Mouse (Mus musculus) thymus, postnatal 25 days (tissue): Measurements from ENCODE around the gene Fam170b.

Source experiments
- DNase-seq: peaks from one replicate; pipeline ENCODE4 v3.0.0; 2022

Fam170b gene

DNA sequence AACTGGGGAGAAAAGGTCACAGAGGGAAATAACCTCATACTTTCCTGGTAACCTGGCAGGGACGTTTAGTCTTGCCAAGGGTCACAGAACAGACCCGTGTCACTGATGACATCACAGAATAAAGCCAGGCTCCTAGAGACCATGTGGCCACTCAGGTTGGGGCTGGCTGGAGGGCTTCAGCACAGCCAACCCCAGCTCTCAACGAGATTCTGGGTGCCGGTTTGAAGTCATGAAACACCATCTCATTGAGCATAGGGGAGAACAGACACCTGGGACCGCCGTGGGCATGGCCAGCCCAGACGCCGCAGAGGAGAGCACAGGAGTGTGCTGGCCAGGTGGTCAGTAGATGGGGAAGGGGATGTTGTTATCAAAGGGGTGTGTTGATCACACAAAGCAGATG lies at the start of gene Fam170b:
TSS of gene Fam170b (plus strand) at position 116 of the 400 bp plus-strand sequence.
- no peak for DNase-seq

DNA sequence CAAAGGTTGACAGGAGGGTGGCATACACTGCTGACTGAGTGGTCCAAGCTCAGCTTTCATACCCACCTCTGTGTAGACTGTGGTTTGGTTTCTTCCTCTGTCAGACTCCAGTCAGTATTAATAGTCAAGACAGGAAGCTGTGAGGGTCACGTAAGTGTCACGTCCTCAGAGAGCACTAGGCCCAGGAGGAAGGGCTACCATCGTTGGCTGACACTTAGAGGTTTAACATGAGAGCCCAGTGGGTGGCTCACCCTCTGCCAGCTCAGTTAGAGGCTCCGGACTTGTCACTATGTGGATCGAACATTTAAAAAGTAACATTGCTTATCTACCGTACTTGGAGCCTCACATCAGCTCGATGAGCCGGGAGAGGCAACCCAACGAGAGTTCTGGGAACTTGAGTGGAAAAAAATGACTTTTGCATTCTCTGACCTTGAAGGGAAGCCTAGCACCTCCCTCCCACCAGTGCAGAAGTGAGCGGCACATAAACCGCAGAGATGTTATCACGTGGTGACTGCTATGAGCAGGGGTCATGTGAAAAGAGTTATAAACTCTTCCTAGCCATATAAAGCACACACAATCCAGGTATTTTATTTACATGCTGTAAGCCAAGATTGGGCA lies 49.5 kb upstream of the Fam170b start:
- peak; percentile 7 for DNase-seq

DNA sequence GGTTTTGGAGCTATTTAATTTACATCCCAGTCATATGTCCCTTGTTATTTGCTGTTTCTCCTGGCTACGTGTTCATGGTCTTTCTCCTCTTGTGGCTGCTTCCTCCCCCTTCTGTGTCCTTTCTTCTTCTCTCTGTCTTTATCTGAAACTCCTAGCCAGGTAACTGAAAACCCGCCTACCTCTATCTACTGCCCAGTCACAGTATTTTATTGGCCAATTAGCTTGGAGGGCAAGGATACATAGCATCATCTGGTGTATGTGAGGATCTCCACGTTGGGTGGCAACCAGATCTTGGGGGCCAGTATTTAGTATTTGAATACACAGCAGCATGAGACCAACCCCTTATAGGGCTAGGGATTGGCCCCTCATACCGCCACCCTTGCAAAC lies 49.0 kb upstream of the Fam170b start:
- DNase-seq: no peak

DNA sequence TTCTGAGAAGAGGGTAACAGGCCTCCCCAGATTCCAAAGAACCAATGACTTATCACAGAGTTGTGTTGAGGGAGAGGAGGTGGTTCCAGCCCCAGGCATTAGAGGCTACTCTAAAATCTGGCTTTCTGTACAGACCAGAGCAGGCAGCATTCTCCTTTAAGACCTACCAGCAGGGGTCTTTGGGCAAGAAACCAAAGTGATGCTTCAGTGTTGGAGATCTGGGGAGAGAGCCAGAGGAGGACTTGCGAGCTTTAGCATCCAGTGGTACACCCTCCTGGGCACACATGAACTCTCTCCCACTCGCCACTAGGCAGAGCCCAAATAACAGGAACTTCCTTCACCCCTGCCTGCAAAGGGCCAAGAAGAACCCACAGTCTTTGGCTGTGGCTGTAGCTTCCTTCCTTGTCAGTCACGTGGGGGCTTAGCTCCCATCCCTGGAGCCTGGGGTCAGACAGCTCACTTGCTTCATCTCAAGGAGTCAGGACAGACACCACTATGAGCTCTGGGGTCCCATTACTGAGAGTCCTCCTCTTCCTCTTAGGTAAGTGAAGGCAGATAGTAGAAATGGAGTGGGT lies 48.1 kb upstream of the Fam170b start, which contains the start of gene Tmem273:
TSS of gene Tmem273 (plus strand) at position 408 of the 575 bp plus-strand sequence.
- no peak for DNase-seq

DNA sequence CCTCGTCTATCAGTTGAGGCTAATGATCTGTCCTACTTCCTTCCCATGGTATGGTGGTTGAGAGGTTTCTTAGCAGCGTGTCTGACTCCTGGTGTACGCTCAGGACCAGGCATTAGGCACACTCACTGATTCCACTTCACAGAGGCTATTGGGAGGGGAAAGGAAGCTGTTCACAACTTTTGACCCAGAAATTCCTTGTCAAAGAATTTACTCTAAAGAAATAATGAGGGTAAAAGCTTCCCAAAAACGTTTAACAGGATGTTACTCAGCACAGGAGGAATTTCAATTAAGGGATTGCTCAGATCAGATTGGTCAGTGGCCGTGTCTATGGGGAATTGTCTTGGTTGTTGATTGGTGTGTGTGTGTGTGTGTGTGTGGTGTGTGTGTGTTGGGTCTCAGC lies 46.1 kb upstream of the Fam170b start:
- DNase-seq: no peak

DNA sequence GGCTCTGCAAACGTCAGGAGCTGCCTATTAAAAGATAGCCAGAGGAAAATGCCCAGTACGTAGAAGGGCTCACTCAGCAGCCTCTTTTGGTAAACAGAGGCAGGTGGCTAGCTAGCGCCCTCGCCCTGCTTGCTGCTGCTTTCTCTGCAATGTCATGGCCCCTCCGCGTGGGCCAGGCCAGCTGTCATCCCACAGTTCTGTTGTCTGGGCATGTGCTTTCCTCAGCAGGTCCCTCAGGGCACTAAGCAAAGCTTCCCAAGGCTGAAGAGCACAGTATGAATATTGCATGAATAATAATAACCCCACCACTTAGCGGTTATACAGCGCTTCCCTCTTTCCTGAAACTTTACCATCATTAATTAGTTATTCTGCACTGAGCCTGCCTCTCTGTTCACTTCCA lies 37.4 kb upstream of the Fam170b start:
- no peak for DNase-seq

DNA sequence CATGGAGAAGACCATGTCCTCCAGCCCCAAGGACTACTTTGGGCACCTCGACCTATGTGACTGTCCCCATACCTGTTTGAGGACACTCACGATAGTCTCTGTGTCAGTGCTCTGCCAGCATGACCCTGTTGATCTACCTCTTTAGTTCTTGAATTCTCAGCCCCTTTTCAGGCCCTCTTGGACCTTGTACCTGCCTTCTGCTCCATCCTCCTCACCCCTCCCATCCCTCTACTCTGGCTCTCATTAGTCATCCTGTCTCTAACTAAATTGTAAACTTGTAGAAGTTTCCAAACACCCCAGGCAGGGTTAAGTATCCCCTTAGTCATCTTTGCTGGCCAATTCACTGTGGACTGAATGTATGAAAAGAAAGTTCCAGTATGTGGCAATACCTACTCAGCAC lies 36.0 kb upstream of the Fam170b start:
- no peak for DNase-seq

DNA sequence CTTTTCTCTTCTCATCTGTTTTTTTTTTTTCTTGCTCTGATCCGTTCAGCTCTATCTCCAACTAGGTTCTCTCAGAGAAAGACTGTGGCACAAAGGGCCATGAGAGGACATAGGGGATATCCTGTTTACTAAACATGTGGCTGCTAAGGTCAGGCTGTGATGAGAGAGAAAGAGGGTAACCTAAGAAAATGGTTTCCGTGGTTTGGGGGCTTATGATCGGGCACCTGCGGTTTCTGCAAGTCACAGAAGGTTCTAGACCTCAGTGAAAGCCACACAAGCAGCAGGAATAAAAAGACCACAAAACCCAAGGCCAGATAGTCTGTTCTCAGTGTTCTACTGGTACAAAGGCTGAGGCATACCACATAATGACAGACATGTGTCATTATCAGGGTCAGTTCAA lies 35.4 kb upstream of the Fam170b start:
- no peak for DNase-seq

DNA sequence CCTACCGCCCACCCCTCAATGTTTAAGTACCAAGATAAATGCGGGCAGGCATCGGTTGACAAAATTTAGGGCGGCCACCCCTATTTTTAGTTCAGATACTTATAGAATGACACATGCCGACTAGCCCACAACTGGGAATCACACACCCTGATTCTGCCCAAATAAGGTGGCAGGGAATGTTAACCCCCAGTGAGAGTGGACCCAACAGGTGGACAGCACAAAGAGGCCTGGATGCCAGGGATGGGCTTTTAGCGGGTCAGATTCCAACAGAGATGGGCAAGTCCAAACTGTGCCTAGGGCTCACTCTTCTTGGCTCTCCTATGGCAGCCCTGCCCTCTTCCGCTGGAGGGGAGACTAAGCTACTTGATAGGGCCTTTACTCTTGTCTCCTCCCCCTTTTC lies 33.7 kb upstream of the Fam170b start:
- DNase-seq: no peak

DNA sequence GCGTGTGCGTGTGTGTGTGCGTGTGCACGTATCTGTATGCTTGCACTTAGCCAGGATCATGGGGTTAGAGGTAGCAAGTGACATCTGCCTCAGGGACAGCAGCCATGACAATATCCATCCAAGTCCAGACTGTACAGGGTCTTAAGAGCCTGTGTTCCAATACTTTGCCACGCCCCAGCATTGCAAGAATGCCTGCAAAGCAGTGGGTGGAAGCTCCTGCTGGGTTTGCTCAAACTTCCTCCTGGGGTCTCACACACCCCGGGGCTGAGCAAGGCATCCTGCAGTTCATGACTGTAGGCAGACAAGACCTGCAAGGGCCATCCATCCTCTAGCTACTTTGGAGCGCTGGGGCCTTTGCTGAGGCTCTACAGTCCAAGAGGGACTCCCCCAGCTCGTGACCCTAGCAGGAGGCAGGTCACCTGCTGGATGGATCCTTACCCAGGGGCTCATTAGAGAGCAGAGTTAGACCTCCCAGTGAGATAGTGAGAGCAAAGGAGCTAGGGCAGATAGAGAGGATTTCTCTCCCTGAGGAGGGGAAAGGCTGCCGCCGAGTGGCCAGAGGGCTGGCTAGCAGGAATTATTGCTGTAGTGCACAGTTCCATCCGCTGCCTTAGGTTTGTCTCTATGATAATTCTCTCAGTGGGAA lies 32.6 kb upstream of the Fam170b start:
- DNase-seq: no peak

DNA sequence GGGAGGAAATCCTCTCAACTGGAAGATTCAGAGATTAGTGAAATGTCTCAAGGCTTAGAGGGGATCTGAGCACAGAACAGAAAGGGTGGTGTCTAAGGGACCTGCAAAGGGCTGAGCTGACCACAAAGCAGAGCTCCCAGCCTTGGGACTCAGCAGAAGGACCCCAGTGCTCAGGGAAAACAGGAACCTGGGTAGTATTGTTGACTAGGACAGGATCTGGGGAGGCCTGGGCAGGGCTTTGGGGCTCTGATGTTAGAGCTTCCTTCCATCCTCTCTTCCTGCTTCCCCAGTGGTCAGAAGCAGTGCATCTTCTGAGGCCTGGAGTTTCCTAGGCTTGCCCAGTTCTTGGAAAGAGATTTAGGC lies 32.1 kb upstream of the Fam170b start:
- DNase-seq: no peak

DNA sequence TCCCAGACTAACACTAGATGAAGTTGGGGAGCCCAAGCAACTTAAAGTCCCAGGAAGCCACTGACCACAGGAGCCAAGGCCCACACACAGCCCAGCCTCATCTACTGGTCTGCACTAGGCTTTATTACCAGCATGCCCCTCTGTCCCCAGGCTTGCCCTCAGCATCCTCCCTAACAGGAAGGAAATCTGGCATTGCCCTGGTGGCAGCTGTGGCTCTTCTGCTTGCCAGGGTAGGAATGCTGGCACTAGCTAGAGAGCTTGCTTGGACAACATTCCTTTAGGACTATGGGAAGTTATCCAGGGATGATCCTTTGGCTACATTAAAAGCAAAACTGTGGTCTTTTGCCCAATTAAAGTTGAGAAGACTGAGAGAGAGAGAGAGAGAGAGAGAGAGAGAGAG lies 23.7 kb upstream of the Fam170b start:
- DNase-seq: no peak

DNA sequence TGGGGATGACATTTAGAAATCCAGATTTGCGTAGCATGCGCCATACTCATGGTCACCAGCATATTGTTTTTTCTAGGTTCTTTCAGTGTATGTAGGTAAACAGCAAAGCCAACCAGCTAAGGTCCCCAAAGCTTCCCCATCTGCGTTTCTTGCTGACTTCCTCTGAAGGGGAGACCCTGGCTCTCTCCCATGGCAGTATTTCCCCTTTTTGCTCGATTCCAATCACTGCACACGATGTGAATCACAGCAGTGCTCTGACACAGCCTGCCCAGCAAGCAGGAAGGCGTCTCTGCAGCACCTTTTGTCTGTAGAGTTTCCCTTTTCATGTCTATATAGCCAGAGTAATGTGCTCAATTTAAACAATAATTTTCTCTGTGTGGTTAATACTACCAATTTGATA lies 21.3 kb upstream of the Fam170b start:
- DNase-seq: no peak

DNA sequence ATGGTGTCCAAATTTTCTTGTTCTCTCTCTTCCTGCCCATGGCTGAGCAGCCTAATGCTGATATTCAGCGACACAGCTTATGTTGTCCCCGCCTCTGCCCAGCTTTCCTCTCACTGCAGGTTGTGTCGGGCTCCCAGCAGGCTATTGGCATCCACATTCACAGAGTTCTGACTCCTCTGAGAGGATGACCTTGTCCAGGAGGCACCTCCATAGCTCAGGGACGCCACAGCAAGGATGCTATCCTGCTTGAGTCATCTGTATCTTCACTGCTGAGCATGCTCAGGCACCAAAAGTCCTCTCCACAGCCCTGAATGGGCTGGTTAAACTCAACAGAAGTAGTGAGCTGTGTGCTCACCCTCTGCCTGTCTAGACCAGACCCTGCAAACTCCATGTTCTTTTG lies 18.8 kb upstream of the Fam170b start:
- no peak for DNase-seq

DNA sequence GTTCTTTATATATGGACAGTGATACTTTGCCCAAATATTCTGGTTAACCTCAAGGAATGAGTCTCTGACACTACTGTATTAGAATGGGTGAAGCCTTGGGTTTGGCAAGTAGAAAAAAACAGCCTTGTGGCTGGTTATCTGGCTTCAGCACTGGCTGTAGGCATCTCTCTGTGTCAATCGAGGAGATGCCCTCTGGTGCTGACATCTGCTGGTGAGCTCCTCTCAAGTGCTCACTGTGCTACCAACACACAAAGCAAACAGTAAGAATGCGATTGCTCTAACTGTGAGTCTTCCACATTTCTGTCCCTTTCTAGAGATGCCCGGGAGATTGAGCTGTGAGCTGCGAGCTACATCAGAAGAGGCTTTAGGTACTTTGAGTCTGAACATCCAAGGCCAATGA lies 17.2 kb upstream of the Fam170b start:
- DNase-seq: no peak

DNA sequence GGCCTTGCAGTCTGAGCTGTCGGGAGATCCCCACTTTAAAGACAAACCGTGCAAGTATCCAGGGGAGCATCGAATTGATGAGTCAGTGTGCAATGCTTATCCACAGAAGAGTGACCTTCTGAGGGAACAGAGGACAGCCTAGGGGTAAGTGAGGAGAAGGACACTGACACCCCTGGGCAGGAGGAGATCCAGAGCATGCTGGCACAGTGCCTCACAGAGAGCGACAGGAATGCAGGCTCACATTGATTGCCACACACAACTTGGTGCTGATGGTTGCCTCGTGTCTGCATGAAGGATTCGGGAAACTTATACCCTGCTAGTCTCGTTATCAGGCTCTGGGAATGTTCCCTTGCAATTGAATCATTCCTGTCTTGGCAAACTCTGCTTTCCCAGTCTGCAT lies 16.5 kb upstream of the Fam170b start:
- no peak for DNase-seq

DNA sequence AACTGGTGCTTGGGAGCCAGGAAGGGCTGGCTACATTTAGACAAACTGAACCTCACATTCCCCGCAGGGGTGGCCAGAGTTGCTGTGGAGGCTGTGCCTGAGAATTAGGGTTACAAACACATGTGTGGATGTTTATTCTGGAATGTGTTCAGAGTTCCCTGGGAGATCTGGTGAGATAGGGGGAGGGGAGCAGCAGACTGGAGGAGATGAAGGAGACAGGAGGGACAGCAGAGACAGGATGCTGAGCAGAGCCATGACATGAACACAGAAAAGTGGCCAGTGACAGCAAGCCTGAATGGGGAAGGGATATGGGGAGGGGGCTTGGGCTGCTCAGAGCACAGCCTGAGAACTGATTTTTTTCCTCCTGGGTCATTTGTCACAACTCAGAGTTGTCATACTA lies 14.5 kb upstream of the Fam170b start:
- no peak for DNase-seq

DNA sequence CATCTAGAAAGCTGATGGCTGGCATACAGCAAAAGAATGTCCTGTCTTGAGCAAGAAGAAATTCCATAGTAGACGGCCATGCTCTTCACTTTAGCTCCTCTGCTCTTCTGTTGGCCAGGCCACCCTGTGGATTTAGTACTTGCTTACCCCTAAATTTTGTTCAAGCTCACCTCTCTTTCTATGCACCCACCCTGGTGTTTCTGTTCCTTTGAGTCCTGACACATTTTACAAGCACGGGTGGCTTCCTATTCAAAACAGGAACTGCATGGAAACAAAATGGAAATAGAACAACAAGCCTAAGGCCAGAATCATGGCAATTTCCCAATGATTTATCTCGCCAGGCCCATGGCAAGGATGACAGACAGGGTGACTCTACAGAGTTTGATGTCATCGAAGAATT lies 10.9 kb upstream of the Fam170b start:
- no peak for DNase-seq

DNA sequence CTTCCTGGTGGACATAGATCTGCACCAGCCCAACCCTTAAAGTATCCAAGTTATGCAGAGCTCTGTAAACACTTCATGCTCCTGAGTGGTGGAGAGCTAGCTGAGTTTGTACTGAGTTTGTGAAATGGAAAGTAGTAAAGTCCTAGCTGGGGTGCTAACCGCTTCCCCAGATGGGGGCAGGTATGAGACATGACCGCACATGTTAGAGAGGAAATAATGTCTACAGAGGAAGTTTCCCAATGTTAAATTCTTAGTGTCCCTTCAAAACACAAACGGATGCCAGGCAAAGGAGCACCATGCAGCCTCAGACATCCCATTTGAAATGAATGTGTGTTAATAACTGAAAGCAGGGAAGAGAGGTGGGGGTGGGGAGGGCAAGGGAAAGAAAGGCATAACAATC lies 9.9 kb upstream of the Fam170b start:
- DNase-seq: no peak

DNA sequence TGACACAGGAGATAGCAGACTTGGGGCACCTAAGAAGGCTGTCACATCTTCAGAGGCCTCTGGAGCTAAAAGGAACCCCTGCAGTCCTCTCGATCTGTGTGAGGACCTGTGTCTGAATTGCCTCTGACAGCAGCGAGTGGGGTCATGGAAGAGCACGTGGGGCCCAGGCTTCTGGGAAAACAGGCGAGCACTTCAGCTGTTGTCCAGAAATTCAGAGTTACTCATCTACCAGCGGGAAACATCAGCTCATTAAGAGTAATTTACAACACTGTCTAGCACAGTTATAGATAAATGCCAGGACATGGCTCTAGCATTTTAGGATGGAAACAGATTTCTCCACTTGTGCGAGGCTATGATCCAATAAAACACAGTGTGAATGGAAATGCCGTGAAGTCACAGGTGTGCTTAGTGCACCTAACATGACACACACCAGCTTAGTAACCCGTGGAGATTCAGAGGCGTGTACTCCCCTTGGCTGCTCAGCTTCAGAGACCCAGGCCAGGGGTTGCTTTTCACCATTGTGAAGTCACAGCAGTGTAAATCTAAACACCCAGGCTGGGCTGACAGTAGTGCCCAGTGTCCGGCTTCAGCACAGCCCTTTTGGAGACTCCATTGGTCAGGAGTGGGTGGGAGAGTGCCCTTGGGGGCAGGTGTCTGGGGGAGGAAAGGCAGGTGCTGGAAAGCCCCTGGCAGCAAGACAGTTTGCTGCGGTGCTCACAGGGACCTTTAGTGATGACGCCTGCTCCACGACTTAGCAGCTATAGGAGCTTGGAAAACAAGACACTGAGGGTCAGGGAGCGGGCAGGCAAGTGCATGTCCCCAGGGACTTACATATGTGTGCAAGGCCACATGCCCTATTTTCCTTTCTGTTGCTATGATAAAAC lies 9.3 kb upstream of the Fam170b start:
- no peak for DNase-seq

DNA sequence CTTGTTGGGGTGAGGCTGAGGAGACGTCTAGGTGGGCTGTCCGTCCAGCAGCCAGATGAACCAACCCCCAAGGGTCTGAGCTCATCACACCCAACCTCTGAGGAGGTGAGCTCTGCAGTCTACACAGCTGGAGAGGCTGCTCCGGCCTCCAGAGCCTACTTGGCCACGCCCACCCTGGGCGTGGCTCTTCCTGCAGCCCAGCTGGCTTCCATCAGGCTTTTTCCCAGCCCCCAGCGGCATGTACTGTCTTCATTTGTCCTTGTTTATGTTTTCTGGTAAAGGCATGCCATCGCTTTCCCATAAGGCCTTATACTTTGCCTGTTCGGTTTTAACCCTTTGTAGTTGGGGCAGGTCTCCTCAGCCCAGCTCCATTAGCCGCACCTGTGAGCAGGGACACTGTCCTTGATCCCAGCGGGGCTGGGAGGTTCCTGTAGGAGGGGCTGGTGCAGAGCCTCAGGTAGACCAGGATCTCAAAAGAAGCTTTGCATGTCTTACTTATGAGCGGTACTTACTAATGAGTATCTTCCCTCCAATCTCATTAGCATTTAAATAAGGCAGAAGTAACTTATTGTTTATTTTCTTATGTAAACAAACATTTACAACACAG lies 8.2 kb upstream of the Fam170b start:
- no peak for DNase-seq

DNA sequence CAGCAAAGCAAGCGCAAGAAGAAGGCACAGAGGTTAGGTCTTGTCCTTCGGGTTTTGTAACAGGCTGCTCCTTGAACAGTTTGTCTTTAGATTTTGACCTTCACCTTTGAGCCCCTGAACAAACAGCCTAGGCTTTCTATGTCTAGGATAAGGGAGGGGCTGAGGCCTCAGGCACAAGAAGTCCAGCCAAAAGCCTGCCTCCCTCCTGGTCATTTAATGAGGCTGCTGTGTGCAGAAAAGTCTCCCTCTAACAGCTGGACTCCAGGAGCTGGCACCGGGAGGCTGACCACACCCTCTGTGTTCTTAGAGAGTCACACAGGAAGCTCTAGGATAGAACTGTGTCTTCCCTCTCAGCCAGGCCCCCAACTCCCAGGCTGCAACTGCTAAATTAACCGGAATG lies 6.6 kb upstream of the Fam170b start:
- DNase-seq: no peak

DNA sequence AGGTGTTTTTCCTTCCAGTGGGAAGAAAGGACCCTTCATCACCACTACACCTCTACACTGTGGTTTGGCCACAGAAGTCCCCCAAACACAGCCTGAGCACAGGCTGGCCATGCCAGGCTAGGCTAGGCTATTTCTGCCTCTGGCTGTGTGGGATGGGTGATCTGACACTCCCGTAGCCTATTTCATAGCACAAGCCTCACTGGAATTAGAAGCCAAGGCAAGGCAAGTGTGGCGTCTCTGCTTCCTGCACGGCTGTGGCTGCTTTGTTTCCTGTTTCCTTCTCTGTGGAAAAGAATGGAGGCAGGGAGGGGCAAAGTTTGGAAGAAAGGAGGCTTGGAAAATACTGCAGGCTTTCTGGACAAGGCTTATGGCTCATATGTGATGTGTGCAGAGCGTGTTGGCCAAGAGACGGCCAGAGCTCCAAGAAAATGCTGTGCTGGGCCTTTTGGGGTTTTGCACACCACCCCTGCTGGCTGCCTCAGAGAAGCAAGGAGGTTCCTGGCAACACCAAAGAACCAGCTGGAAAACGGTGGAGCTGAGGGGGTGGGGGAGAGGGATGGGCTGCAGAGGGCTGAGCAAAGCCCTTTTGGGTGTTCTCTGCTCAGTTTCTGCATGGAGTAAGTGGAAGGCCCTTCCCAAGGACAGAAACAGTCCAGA lies 5.6 kb upstream of the Fam170b start:
- no peak for DNase-seq
